Mouse (Mus musculus): Measurements from ENCODE around the gene Srek1ip1.

Gene Srek1ip1

DNA sequence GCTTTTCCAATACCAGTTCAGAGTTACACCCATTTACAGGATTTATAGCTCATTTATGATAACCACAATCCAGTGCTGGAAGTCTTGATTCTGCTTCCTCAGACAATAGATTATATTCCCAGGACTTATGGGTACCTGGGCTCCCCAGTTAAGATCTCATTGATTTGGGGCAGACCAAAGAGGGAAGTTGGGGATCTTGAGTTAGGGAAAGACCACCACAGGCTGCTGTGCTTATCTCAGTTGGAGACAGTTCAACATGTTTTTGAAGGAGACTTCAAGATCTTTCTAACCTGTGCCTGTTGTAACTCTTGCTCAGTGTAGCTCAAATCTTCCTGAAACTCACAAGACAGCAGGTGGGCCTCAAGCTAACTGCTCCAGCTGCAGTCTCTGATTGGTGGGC lies 28.9 kb downstream of the Srek1ip1 start:
- no peak for TF ChIP-seq GATA4 (IDR thresholded peaks at IDR 0.05; ENCODE audit: insufficient replicate concordance, low read length)

DNA sequence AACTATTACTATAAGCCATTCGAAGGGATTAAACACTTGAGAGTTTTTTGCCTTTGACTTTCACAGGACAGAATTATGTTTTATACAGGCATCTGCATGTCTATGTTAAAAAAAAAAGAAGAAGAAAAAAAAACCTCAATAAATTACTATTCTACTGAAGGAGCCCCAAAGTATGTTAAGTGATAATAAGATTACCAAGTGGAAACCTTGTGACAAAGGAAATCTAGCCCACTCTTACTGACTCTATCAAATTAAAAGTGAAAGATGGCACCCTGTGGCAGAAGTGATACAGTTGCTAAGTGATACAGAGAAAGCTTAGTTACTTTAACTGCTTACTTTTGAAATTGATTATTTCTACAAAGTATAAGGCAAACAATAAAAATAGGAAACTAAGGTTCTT lies 29.6 kb downstream of the Srek1ip1 start:
- no peak for TF ChIP-seq GATA4 (IDR thresholded peaks at IDR 0.05; ENCODE audit: insufficient replicate concordance, low read length)

DNA sequence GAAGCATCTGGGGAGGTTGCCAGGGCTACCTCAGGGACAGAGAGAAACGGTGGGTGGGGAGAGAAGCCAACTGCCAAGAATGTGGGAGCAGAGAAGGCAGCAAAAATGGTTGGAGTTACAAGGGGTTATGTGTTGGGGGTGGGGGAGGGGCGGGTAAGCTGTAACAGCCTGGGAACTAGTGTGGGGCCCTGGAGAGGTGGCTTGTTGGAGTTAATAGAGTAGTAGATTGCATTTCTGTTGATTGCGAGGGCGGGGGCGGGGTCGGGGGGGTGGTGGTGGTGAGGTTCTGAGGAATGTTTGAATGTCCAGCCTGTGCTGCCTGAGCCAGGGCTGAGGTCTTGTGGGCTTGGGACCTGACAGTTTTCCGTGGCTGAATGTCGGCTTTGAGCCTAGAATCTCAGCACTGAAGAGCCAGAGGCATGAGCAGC lies 30.1 kb downstream of the Srek1ip1 start:
- no peak for TF ChIP-seq GATA4 (IDR thresholded peaks at IDR 0.05; ENCODE audit: insufficient replicate concordance, low read length)

DNA sequence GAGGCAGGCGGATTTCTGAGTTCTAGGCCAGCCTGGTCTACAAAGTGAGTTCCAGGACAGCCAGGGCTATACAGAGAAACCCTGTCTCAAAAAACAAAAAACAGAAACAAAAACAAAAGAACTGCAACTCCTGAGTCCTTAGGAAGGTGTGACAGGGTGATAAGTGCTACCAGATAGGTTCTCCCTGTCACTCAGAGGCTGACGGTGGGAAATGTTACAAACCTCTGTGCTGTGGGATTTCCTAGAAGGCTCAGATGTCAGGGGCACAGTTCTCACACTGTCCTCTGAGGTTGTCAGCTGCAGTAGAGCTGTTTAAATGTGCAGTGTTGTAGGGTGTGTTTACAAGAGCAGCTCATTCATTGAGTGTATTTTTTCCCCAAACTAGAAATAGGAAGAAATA lies 33.2 kb downstream of the Srek1ip1 start:
- no peak for TF ChIP-seq GATA4 (IDR thresholded peaks at IDR 0.05; ENCODE audit: insufficient replicate concordance, low read length)

DNA sequence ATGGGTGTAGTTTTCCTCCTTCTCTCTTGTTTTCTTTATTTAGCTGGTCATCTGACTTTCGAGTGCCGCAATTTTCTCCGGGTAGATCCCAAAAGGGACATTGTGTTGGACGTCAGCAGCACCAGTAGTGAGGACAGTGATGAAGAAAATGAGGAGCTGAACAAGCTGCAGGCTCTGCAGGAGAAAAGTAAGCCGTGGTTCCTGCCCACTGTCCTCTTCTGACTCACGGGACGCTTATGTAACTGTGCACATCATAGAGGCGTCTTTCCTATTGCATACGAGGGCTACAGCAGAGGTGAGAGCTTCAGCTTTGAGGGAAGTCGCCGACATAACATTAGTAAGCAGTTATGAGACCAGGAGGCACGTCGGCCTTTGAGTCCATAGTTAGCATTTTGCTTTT lies 40.5 kb downstream of the Srek1ip1 start:
- TF ChIP-seq GATA4 (IDR thresholded peaks at IDR 0.05; ENCODE audit: insufficient replicate concordance, low read length): no peak

DNA sequence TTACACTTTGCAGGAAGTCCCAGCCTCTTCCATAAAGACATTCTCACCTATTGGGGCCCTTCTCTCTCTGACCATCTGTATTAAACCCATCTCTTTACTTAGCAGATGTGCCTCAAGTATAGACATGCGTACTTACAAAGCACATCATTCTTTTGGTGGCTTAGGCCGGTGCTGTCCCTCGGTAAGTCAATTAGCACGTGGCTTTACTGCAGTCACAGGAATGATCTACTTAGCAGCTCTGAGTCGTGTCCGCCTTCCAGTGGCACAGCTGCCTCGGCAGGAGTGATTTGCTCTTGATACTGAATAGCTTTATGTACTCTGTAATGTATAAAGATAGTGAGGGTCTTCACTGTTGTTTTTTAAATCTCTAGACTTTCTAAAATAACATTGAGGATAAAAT lies 45.3 kb downstream of the Srek1ip1 start:
- no peak for TF ChIP-seq GATA4 (IDR thresholded peaks at IDR 0.05; ENCODE audit: insufficient replicate concordance, low read length)

DNA sequence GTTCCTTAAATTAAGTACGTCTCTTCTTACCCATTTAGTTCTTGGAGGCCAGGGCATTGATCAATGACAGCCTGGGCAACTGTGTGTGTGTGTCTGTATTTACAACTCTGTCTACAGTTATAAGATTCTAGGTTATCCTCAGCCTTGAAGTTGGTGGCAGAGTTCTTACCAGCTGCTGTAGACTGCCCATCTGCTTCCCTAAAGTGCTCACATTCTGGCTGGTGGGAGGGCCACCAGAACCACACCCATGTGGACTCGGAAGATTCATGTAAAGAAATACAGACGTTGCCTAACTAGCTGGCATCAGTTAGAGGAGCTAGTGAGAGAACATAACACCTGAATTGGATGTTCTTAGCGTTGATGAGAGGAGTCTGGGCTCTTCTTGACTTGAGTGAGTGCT lies 49.7 kb downstream of the Srek1ip1 start:
- no peak for TF ChIP-seq GATA4 (IDR thresholded peaks at IDR 0.05; ENCODE audit: insufficient replicate concordance, low read length)

DNA sequence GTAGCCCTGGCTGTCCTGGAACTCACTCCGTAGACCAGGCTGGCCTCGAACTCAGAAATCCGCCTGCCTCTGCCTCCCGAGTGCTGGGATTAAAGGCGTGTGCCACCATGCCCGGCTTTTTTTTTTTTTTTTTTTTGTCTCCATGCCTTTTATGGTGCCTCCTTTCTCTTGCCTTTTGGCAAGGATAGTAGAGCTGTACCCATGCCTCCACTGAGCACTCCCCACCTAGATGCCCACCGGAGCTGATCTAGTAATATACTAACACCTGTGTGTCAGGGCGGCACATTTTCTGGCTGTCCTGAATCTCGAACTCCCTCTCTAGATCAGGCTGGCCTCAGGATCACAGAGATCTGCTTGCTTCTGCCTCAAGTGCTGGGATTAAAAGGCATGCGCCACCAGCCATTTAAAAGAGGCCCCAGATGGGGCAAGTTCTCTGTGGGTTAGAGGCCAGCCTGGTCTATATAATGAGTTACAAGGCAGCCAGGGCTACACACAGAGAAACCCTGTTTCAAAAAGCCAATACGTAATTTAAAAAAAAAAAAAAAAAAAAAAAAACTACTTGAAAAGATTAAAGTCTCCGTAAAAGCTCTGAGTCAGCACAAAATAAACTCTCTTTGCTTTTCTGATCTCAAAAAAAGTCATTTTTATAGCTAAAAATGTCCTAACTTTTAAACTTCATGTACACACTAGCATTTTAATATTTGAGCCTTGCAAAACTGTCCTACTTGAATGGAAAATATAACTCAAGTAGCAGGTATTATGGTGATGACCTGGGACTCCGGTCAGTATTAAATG lies 51.2 kb downstream of the Srek1ip1 start:
- no peak for TF ChIP-seq GATA4 (IDR thresholded peaks at IDR 0.05; ENCODE audit: insufficient replicate concordance, low read length)

DNA sequence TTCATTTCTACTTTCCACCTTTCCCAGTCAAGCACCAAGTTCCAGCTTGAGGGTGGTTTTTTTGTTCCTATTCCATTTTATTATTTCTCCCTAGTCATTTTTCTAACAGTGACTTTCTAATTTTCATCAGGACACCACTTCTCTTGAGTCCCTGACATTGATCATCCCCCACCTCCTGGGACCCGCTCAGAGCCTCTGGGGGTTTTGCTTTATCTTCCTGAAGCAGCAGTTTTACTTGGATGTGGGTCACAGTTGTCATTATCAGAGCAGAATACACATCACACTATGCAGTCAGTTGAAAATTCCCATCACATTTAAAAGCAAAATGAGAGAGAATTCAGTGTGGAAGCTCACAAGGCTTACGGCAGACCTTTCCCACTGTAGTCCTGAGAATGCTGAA lies 61.4 kb downstream of the Srek1ip1 start:
- no peak for TF ChIP-seq GATA4 (IDR thresholded peaks at IDR 0.05; ENCODE audit: insufficient replicate concordance, low read length)

DNA sequence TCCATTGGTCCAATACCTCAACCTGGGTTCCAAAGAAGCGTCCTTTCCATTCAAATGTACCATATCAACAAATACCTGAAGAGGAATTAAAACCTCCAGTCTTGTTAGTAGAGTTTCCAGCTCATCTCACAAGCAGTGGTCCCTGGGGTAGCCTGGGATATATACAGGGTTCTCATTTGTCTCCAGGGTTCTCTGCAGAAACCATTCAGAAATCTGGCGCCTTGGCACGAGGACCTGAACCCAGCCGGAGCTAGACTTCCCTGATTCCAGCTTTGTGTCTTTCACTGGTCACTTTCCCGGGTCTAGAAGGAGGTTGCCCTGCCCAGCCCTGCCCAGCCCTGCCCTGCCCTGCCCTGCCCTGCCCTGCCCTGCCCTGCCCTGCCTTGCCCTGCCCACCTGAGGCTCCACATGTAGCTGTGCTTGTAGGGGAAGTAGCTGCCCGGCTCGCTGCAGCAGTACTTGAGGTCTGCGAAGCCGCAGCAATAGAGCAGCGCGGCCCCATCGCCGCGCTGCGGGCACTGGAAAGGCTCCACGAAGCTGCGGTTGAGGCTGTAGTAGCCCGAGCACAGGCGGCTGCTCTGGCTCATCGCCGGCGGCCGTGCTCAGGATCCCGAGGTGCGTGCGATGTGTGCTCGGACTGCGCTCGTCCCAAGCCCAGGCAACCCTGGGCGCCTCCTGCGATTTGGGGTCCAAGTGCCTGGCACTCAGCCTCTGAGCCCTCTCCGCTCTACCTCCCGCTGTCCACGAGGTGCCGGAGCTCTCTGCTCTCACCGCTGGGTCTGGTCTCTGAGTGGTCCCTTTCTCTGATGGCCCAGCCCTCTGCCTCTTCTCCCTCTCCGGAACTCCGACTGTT lies 71.1 kb downstream of the Srek1ip1 start, which contains the start of gene Shisal2b:
Gene Shisal2b, minus strand, starts transcription at position 767 of the 853 bp plus-strand sequence.
- no peak for TF ChIP-seq GATA4 (IDR thresholded peaks at IDR 0.05; ENCODE audit: insufficient replicate concordance, low read length)

DNA sequence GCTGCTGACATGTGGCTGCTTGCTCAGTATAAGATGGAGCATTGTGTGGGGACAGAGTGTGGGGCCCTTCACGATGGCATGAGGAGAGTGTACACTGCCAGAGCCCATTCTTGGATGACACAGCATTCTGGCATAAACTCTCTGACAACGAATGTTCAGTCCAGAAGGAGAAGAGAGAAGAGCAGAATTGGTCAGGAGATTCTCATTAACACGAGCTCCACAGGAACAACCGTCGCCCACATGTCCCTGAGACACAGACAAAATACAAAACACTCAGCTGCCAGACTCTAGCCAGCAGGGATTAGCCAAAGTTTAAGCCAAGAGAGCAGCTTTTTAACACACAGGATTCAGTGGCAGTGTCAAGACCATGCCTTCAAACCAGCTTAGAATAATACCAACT lies 74.4 kb downstream of the Srek1ip1 start:
- no peak for TF ChIP-seq GATA4 (IDR thresholded peaks at IDR 0.05; ENCODE audit: insufficient replicate concordance, low read length)

DNA sequence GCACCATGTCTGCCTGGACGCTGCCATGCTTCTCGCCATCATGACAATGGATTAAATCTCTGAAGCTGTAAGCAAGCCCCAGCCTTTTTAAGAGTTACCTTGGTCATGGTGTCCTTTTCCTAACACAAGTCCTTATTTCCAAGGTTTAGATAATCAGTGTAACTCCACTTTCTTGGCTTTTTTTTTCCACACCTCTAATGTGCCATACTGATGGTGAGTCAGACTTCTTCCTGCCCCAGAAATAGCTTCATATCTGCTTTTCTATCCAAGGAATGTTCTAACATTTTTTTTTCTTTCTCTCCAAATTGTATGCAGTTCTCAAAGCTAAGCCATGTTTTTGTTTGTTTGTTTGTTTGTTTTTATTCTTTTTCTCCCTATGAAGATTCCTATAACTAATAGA lies 77.6 kb downstream of the Srek1ip1 start:
- no peak for TF ChIP-seq GATA4 (IDR thresholded peaks at IDR 0.05; ENCODE audit: insufficient replicate concordance, low read length)

DNA sequence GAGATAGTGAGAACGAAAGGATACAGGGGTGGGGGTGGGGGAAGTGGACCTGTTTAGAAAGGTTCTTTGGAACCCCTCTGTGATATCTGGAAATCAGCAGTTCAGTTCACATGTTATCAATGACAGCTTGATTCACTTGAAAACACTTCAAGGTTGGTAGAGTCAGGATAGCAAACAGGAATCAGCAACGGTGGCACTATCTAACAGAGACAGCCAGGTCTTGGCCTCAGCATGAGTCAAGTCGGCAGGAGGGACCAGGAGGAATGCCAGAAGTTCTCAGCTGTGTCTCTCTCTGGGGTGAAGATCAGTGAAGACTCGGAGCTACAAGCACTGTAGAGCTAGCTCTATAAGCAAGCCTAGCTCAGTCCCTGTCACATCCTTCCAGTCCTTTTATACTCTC lies 86.2 kb downstream of the Srek1ip1 start:
- no peak for TF ChIP-seq GATA4 (IDR thresholded peaks at IDR 0.05; ENCODE audit: insufficient replicate concordance, low read length)

DNA sequence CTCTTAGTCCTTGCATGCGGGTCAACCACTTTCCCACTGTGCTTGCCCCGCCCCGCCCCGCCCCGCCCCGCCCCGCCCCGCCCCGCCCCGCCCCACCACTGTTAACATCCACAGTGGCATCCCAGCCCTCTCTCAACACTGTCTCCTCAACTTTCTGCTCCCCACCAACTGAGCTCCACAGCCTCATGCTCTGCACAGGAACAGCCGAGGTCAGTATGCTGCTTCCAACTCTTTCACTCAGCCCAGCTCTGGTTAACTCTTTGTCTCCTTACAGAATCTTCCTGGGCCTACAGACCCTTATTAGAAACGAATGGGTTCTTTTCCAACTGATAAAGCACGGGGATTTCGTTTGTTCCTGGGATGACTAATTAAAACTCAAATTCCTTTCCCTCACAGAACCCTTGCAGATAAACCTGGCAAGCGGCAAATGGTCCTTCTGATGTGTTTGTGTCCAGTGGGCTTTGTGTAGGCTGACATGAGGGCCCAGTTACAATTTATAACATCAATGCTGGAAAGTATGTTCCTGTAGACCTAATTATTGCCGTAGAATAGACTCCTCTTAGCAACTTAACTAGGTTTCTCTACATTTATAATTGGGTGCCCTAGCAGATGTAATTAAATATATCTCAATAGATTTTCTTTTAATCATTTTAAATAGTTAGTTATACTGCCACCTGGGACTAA lies 91.4 kb downstream of the Srek1ip1 start:
- no peak for TF ChIP-seq GATA4 (IDR thresholded peaks at IDR 0.05; ENCODE audit: insufficient replicate concordance, low read length)

DNA sequence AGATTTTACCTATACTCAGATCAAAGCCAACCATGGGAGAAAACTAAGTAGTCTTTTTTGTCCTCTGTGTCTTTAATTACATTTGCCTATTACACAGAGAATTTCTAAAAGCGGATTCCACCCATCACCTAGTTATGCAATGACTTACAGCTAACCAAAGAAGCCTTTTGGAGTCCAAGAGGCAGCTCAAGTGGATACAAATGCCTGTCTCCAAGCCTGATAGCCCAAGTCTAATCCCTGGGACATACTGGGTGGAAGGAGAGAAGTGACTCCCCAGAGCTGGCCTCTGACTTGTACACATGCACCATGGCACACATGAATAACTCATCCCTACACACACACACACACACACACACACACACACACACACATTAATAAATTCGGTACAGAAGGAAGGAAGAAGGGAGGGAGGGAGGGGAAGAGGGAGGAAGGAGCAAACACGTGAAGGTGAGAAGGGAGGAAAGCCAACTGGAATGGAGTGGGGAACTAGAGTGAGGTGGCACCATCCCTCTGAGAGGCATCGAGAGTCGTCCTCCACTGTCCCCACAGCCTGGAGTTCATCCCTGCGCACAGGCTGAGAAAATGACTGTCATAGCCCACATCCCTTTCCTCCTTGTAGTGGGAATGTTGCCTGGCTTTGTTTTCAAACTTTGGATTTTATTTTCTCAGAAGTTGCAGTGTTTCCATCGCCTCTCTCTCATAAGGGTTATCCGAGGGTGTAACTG lies 94.2 kb downstream of the Srek1ip1 start:
- TF ChIP-seq GATA4 (IDR thresholded peaks at IDR 0.05; ENCODE audit: insufficient replicate concordance, low read length): no peak

Data from liver, adult (tissue).